Mouse (Mus musculus): ENCODE measurements around the gene Plekhg1.

DNA sequence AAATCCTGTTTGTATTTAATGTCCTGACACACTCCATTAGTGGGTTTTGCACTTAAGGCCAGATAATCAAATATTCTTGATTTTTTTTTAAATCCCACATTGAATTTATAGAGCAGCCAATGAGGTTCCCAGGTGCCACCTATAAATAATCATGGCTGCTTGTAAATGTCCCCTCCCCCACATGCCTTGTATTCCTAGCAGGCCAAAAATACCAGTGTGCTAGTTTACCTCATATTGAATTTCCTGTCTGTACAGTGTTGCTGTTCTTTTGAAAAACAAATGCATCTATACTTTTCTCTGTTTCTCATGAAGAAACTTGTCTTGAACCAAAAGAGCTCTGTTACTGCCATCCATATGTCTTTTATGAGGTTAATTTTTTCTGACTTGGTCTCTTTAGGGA is 59.3 kb downstream of the Plekhg1 start:
- TF ChIP-seq CTCF (IDR thresholded peaks at IDR 0.05) (no peak), EP300 (IDR thresholded peaks at IDR 0.05) (no peak)

Measured in lung, postnatal 0 days (tissue).